Mouse (Mus musculus) ES-Bruce4 (cell line): Measurements from ENCODE around the gene Abca14. TPM values are rescaled to one million over a fixed set of nuclear protein-coding genes. Genes with fewer than 3 reads are reported as not detected.
A peak's percentile ranks its signal among the peaks of the same experiment; 100 is the strongest.
"Not testable (repeated sequence)": the region's sequence is repeated elsewhere in the genome, so short reads cannot be mapped to it uniquely, and the experiment has no call there.

Experiments
- H3K27ac ChIP-seq: 2 replicates; pipeline ENCODE4 v1.5.1; 2012; ENCODE audit warnings: low read length, inconsistent platforms; ENCODE audit not compliant: insufficient read depth
- H3K27me3 ChIP-seq: 2 replicates; pipeline ENCODE4 v1.6.1; 2012; ENCODE audit warnings: mild to moderate bottlenecking, low read length, inconsistent platforms; ENCODE audit not compliant: control insufficient read depth, poor library complexity, insufficient read depth, severe bottlenecking
- H3K36me3 ChIP-seq: 2 replicates; pipeline ENCODE4 v1.6.1; 2012; ENCODE audit warnings: inconsistent platforms, mild to moderate bottlenecking, low read length, moderate library complexity; ENCODE audit not compliant: control insufficient read depth, poor library complexity, insufficient read depth, severe bottlenecking
- H3K4me1 ChIP-seq: one replicate; pipeline ENCODE4 v1.8.1; 2011; ENCODE audit warnings: low read length; ENCODE audit not compliant: control insufficient read depth, insufficient read depth
- H3K4me3 ChIP-seq: 2 replicates; pipeline ENCODE4 v1.5.1; 2011; ENCODE audit warnings: low read depth, mild to moderate bottlenecking, low read length
- H3K9ac ChIP-seq: 2 replicates; pipeline ENCODE4 v1.6.1; 2012; ENCODE audit warnings: low read depth, mild to moderate bottlenecking, inconsistent platforms; ENCODE audit not compliant: poor library complexity, severe bottlenecking
- H3K9me3 ChIP-seq: replicated peaks from 2 replicates; pipeline ENCODE4 v1.6.1; 2012; ENCODE audit warnings: mild to moderate bottlenecking, low read length, inconsistent platforms; ENCODE audit not compliant: control insufficient read depth, poor library complexity, insufficient read depth, severe bottlenecking
- CTCF ChIP-seq: IDR thresholded peaks from one replicate; pipeline ENCODE4 v1.8.1; 2011; ENCODE audit warnings: low read depth, low read length
- EP300 ChIP-seq: IDR thresholded peaks from 2 replicates; pipeline ENCODE4 v1.6.1; 2011; ENCODE audit warnings: low read depth, low read length; ENCODE audit not compliant: insufficient read depth
- POLR2A ChIP-seq: IDR thresholded peaks from one replicate; pipeline ENCODE4 v1.8.1; 2011; ENCODE audit warnings: low read length; ENCODE audit not compliant: insufficient read depth
- polyA plus RNA-seq: library from polyadenylated mRNA; stranded (reverse); fragments of >200 nt; gene quantifications from 2 replicates; pipeline ENCODE4 v1.2.4, GENCODE M21; 2011; ENCODE audit warnings: low read depth; ENCODE audit not compliant: missing spikeins, insufficient read depth, insufficient read length

The Abca14 gene
- polyA plus RNA-seq, 1 experiment = not detected

DNA sequence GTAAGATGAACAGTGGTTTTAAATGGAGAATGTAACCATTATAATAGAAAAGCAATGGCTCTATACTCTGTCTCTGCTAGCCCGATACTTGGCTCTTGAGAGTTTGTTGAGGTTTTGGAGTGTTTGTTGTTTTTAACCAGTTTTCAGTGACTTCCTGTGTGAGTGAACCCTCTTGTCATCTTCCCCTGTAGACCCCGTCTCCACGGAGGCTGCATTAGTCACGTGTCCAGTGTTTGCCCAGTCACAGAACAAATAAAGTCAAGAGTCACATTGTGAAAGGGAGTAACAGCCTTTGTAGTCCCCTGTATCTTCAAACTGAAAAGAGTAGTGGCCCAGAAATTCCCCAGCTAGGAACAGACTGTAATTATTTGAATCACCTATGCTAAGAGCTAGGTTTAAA, 119.2 kb downstream of the Abca14 start:
- TF ChIP-seq CTCF (no peak), POLR2A (no peak), EP300 (no peak)

DNA sequence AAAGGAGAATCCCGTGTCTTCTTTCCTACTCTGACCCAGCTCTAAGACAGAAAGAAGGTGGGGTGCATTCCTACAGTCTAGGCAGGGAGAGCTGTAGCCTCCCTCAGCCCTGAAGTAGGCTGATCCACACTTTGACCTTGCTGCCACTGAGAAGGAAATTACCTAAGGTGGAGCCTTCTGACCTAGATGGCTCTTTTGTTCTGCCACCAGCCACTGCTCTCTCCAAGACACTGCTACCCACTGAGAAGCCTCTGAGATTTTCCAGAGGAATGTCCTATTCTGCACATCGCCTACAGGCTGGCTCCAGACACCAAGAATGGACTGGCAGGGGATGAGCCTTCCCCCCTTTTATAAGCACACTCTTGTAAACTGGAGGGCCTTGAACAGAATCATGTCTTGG, 122.2 kb downstream of the Abca14 start:
- H3K36me3 ChIP-seq, H3K9ac ChIP-seq, H3K9me3 ChIP-seq, H3K4me3 ChIP-seq, H3K4me1 ChIP-seq, H3K27ac ChIP-seq, H3K27me3 ChIP-seq: not testable (repeated sequence)

More for the DNA sequence above, 119.2 kb downstream of the Abca14 start:
- Histone ChIP-seq H3K27ac (no peak overlapping the region), H3K36me3 (no peaks in the 10 kb centered on the region), H3K9me3 (no peaks in the 10 kb centered on the region), H3K27me3 (no peaks in the 10 kb centered on the region), H3K9ac (no peak overlapping the region), H3K4me1 (peaks cover 3% of the 10 kb centered on the region), H3K4me3 (no peak overlapping the region)

DNA sequence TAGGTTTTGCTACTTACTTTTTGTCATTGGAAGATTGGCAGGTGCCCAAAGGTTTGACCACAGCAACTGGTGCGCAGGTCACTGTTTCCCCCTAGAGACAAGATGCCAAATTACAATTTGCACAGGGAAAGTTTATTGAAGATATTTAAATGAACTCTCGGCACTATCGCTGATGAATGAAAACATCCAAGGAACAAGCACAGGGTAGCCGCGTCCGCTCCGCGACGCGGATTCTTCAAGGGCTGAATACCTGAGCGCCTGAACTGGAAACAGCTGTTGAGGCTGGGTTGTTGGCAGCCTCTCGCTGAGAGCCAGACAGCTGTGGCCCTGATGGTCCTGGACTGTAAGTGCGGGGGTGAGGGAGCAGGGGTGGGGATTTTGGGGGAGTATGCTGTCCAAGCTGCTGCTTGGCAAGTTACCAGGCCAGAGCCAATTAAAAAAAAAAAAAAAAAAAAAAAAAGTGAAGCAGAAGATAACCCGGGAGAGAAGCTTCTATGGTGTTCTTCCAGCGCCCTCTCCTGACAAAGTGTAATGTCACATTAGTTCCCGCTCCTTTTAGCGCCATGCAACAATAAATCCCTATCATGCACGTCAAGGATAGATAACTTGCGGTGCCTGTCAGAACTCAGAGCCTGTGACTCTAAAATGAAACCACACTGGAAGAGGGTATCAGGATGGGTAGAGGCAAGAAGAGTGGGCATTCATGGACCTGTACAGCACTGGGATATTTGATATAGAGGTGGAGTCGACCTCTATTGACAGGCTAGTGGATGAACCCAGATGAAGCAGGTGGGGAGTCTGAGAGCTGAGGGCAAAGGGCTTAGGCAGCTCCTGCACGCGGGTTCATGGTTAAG, 123.7 kb downstream of the Abca14 start:
- Histone ChIP-seq H3K4me3 (peak overlapping the region; percentile 34), H3K27me3 (no peaks in the 10 kb centered on the region), H3K4me1 (peaks cover 2% of the 10 kb centered on the region), H3K9me3 (no peaks in the 10 kb centered on the region), H3K9ac (peak overlapping the region; percentile 25; the same call in 1 of the 2 replicates), H3K36me3 (no peaks in the 10 kb centered on the region), H3K27ac (no peak overlapping the region)
- TF ChIP-seq CTCF (peak; percentile 17), EP300 (no peak)

DNA sequence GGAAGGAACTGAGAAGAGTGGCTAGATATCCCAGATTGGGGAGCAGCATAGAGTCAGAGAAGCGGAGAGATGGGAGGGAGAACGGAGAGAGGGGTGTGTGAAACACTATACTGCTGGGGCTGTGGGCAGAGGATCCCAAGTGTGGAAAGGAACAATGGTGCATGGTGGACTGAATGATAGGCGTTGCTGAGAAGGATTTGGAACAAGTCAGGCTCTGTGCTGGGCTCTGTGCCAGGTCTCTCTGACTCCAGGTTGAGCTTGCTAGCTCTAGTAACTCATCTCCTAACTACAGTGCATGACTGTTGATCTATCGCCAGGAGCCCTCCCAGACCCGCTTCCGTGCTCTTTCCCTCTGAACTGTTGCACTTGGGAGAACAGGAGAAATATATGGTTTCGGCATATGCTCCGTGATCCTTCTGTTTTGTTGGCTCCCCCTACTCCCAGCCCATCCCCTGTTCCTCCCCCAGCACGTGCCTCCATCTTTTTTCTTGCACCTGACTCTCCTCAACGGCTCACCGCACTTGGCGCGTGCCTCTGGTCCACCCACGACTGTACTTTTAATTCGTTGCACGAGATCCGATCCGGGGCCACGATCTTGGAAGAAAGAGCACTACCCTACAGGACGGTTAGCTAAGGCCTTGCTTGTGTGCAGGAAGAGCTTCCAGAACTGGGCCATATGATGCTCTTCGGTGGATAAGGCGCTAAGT, 124.5 kb downstream of the Abca14 start, which contains the start of gene Abca15:
Gene Abca15, plus strand, starts transcription at position 584 of the 707 bp plus-strand sequence.
- no peaks in the 10 kb centered on the region for H3K27me3 ChIP-seq
- no peak within 1 kb of the TSS for H3K27ac ChIP-seq
- TF ChIP-seq CTCF (no peak), POLR2A (no peak), EP300 (no peak)
- no peak within 1 kb of the TSS for H3K4me3 ChIP-seq
- H3K9ac ChIP-seq = 0 out of 2 replicates have a peak within 1 kb of the TSS, but pooled peaks have one; percentile 25
- no peaks in the 10 kb centered on the region for H3K36me3 ChIP-seq
- peaks cover 2% of the 10 kb centered on the region for H3K4me1 ChIP-seq
- no peaks in the 10 kb centered on the region for H3K9me3 ChIP-seq

DNA sequence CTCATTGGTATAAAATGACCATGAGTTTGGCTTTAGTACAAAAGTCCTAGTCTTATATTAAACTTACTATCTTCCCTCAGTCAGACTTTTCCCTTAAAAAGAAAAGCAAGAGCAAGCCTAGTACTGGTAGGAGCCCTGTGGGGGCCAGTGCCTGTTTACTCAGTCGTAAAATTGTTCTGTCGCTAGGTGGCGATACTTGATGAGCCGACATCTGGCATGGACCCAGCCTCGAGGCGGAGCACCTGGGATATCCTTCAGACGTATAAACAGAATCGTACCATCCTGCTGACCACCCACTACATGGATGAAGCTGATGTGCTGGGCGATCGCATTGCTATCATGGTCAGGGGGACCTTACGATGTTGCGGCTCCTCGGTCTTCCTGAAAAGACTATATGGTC, 157.4 kb downstream of the Abca14 start:
- H3K27ac ChIP-seq = no peak overlapping the region
- H3K4me3 ChIP-seq = no peak overlapping the region
- H3K9ac ChIP-seq = no peak overlapping the region
- no peaks in the 10 kb centered on the region for H3K9me3 ChIP-seq
- H3K27me3 ChIP-seq = no peaks in the 10 kb centered on the region
- no peaks in the 10 kb centered on the region for H3K36me3 ChIP-seq
- TF ChIP-seq CTCF (peak; percentile 71), POLR2A (no peak)
- no peaks in the 10 kb centered on the region for H3K4me1 ChIP-seq

Other genes starting within 250 kb of the Abca14 start
- not detected in 2 replicates for gene Dnah3, start 108.7 kb upstream of the Abca14 start, polyA plus RNA-seq
- gene Tmem159, start 101.6 kb upstream of the Abca14 start, polyA plus RNA-seq = 13.7 and 14.5 TPM in 2 replicates
- gene Zp2, start 58.7 kb upstream of the Abca14 start, polyA plus RNA-seq = not detected in 2 replicates
- gene Anks4b, start 30.1 kb upstream of the Abca14 start, polyA plus RNA-seq = not detected in 2 replicates
- 5.5 and 6.1 TPM in 2 replicates for gene Crym, start 1.9 kb upstream of the Abca14 start, polyA plus RNA-seq
- gene Abca15, start 124.7 kb downstream of the Abca14 start, polyA plus RNA-seq = not detected in 2 replicates
- not detected in 2 replicates for gene Abca16, start 205.7 kb downstream of the Abca14 start, polyA plus RNA-seq